Mouse (Mus musculus) G1E (cell line): Measurements from ENCODE around the gene Lman1l.

ENCODE experiments used
- CTCF ChIP-seq: IDR thresholded peaks from 2 replicates; pipeline ENCODE4 v1.5.1; 2012; ENCODE audit warnings: low read depth, low read length, inconsistent platforms, mixed read lengths
- GATA1 ChIP-seq: IDR thresholded peaks from 2 replicates; pipeline ENCODE4 v1.6.1; 2012; ENCODE audit warnings: borderline replicate concordance, low read length, inconsistent platforms, mixed read lengths
- GATA2 ChIP-seq: IDR thresholded peaks from 2 replicates; pipeline ENCODE4 v1.6.1; 2012; ENCODE audit warnings: low read depth, low read length, inconsistent platforms, borderline replicate concordance
- POLR2AphosphoS5 ChIP-seq: IDR thresholded peaks from 2 replicates; pipeline ENCODE4 v1.6.1; 2012; ENCODE audit warnings: low read depth, low read length, inconsistent platforms; ENCODE audit not compliant: insufficient replicate concordance
- TAL1 ChIP-seq: conservative IDR thresholded peaks from 2 replicates; pipeline ENCODE4 v1.6.1; 2012; ENCODE audit warnings: low read depth, low read length, inconsistent platforms, mixed read lengths

- TF ChIP-seq CTCF (no peak), GATA1 (no peak), TAL1 (no peak), GATA2 (no peak), POLR2AphosphoS5 (no peak)
Measured at GRCm38 (mm10) chr9:57560861-57561710, 59.5 kb downstream of the Lman1l start, which contains the start of gene Scamp2.
